Mouse (Mus musculus) midbrain, embryonic 10.5 days (tissue): Measurements from ENCODE around the gene Fnbp1l. TPM values are rescaled to one million over a fixed set of nuclear protein-coding genes. Genes with fewer than 3 reads are reported as not detected.
A peak's percentile ranks its signal among the peaks of the same experiment; 100 is the strongest.

Experiments used
- DNase-seq: peaks from one replicate; pipeline ENCODE4 v3.0.0-alpha.2; 2017; ENCODE audit warnings: low spot score
- H3K27ac ChIP-seq: fragments of 300-500 bp; sonication (generic); replicated peaks from 2 replicates; pipeline ENCODE4 v1.5.1; 2016; ENCODE audit warnings: mild to moderate bottlenecking
- H3K27me3 ChIP-seq: fragments of 300-500 bp; sonication (generic); 2 replicates; pipeline ENCODE4 v1.6.1; 2016; ENCODE audit warnings: low read depth, mild to moderate bottlenecking; ENCODE audit not compliant: poor library complexity, severe bottlenecking
- H3K36me3 ChIP-seq: fragments of 300-500 bp; sonication (generic); 2 replicates; pipeline ENCODE4 v1.6.1; 2016; ENCODE audit warnings: mild to moderate bottlenecking, moderate library complexity
- H3K4me1 ChIP-seq: fragments of 300-500 bp; sonication (generic); 2 replicates; pipeline ENCODE4 v1.6.1; 2016
- H3K4me3 ChIP-seq: fragments of 300-500 bp; sonication (generic); 2 replicates; pipeline ENCODE4 v1.5.1; 2016; ENCODE audit warnings: mild to moderate bottlenecking, moderate library complexity
- H3K9me3 ChIP-seq: fragments of 300-500 bp; sonication (generic); replicated peaks from 2 replicates; pipeline ENCODE4 v1.6.1; 2016; ENCODE audit warnings: mild to moderate bottlenecking
- WGBS: fragments of 180-500 bp; shearing (Covaris S2); methylation state at CpG from one replicate; pipeline ENCODE4 v1.1.7; 2016; 5-methylcytosine and 5-hydroxymethylcytosine counted together
- polyA plus RNA-seq: library from polyadenylated mRNA; unstranded; fragments of >200 nt; fragmentation: Nextera tagmentation; extraction: Ambion mirVana; gene quantifications from 2 replicates; pipeline ENCODE4 v1.2.1, GENCODE M21; 2016

Gene Fnbp1l
- polyA plus RNA-seq, 1 experiment from 2014 or later: 50.5 TPM

DNA sequence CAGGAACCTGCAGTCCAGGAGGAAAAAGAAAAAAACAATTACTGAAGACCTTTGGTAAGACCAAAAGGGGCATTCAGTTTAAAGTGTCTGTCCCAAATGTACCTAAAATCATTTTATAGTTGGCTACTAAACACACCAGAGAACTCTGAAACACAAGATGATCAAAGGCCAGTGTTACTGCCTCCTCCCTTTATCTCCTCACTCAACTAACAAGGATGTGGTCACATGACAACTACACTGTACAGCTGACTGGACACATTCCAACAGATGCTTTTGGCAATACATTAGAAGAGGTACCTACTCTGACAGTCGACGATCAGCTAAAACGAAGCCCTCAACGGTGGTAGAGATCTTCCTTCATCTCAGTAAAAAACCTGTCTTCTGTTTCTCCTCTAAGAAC lies 78.6 kb downstream of the Fnbp1l start:
- H3K4me3 ChIP-seq: no peak overlapping the region
- 96% methylated on average over 4 of the region's 4 CpGs for WGBS
- H3K27me3 ChIP-seq: no peaks in the 10 kb centered on the region
- DNase-seq: no peak
- H3K9me3 ChIP-seq: no peaks in the 10 kb centered on the region
- H3K4me1 ChIP-seq: no peaks in the 10 kb centered on the region
- H3K36me3 ChIP-seq: peaks cover 100% of the 10 kb centered on the region
- no peak overlapping the region for H3K27ac ChIP-seq

DNA sequence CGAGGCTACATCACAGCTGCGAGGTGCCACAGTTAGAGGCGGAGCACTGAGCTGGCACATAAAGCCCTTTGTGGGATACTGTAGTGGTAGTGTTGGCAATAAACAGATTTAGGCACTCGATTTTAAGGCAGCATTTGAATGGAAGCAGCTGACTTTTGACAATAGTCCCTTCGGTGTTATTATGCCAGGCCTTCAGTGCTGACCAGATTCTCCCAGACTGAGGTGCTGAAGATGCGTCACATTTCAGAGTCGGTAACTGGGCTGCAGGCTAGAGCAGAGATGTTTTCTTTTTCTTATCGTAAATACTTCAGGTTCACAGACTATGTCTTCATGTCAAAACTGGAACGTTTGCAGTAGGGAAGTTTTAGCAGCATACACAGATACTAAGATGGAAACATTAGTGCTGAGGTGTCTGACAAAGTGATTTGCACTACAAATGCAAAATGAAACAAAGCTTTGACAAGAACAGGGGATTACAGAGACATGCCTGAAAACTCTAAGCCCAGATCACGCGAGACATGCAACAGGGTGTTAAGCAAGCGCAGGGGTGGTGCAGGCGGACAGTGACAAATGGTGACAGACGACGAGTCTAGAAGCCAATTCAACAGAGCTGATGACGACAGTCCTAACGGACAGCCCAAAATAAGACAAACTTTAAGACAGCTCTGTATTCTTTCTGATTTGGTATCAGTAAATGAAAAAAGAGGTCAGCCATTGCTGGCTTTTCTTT lies 79.4 kb downstream of the Fnbp1l start:
- H3K27me3 ChIP-seq: no peaks in the 10 kb centered on the region
- 94% methylated on average over 17 of the region's 17 CpGs for WGBS
- H3K9me3 ChIP-seq: no peaks in the 10 kb centered on the region
- H3K36me3 ChIP-seq: peaks cover 94% of the 10 kb centered on the region
- H3K4me1 ChIP-seq: no peaks in the 10 kb centered on the region
- no peak overlapping the region for H3K4me3 ChIP-seq
- no peak overlapping the region for H3K27ac ChIP-seq
- DNase-seq: no peak

DNA sequence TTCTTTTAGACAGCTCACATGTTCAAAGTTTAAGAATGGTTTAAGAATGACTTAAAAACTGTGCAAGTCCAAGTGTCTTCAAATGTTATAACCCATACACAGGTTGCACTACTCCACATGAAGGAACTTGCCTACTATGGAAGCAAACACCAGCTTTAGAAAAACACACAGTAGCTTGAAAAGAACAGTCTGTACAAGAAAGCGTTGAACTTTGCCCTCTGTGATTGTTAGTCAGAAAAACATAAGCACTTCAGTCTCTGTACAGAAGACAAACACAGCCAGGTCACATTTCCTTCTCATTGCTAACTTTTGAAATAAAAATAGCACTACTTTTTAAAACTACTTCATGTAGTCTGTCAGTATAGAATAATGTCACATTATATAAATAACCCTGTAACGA lies 80.7 kb downstream of the Fnbp1l start:
- Histone ChIP-seq H3K27ac (no peak overlapping the region), H3K9me3 (no peaks in the 10 kb centered on the region), H3K4me1 (no peaks in the 10 kb centered on the region), H3K4me3 (no peak overlapping the region), H3K27me3 (no peaks in the 10 kb centered on the region), H3K36me3 (peaks cover 81% of the 10 kb centered on the region)
- DNase-seq: no peak
- WGBS: 94% methylated on average over 2 of the region's 2 CpGs

DNA sequence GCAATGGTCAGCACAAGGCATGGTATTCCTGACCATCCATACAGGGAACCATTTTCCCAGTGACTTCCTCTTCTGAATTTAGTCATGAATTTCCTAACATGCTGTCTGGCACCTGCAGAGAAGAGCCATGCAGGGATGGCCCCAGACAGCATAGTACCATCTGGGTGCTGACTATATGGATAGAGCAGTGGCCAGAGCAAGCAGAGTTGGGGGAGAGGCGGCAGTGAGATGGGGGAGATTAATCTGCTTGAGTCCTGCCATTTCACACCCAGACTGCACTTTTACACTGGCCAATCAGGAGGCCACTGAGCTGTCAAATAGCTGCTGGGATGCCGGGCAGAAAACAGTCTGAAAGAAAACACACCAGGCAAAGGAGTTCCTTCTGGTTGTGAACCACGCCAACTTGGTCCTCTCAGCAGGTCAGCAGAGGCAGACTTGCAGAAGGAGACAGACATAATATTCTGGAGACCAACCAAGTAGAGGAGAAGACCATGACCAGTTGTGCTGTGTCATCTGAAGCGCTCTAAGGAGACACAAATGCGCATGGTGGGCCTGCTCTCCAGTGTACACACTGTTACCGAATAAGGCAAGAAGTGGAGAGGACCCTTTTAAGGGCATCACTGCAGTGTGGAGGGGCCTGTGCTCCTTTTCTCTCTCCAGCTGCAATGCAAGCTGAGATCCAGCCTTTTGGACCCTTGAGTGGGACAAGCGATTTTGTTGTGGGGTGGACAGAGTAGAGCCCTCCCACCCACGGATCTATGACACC lies 83.4 kb downstream of the Fnbp1l start:
- 85% methylated on average over 8 of the region's 8 CpGs for whole genome bisulfite sequencing
- no peak for DNase-seq
- H3K4me1 ChIP-seq: no peaks in the 10 kb centered on the region
- no peaks in the 10 kb centered on the region for H3K9me3 ChIP-seq
- H3K27me3 ChIP-seq: no peaks in the 10 kb centered on the region
- no peak overlapping the region for H3K27ac ChIP-seq
- H3K4me3 ChIP-seq: no peak overlapping the region
- H3K36me3 ChIP-seq: peaks cover 61% of the 10 kb centered on the region

DNA sequence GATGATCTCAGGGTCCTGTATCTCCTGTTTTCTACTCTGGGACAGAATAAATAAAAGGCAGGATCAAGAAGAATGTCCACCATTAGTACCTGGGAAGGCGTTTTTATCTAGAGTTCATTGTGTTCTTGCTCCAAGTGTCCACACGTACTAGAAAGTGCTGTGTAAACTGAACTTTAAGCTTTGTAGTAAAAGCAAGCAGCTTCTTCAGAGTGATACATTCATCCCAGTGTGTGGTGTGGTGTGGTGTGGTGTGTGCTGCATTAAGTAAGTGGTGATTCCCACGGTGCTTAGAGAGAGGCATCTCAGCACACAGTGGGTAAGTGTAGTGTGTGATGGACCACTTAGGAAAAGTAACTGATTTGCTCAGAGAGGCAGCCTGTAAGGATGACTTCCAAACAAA lies 91.0 kb downstream of the Fnbp1l start:
- Histone ChIP-seq H3K4me3 (no peak overlapping the region), H3K9me3 (no peaks in the 10 kb centered on the region), H3K27me3 (no peaks in the 10 kb centered on the region), H3K36me3 (peaks cover 83% of the 10 kb centered on the region), H3K27ac (no peak overlapping the region), H3K4me1 (no peaks in the 10 kb centered on the region)
- 89% methylated on average over 3 of the region's 3 CpGs for WGBS
- DNase-seq: no peak

DNA sequence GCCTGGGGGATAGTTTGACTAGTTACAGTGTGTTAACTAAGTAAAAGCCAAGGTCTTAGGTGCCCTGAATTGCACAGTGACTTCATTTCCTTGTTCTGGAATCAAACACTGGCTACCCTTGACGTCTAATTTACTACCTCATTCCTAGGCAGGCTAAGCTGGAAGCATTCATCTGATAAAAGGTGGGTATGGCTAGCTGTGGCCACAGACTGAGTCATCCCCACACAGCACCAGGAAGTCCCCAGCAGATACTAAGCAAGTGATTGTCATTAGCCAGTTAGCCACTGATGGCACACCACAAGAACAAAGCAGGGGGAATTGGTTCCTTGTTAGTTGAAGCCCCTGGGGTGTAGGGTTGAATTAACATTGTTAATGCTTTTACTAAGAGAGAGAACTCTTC lies 98.2 kb downstream of the Fnbp1l start:
- DNase-seq: no peak
- Histone ChIP-seq H3K9me3 (no peaks in the 10 kb centered on the region), H3K4me3 (no peak overlapping the region), H3K27ac (no peak overlapping the region), H3K4me1 (peaks cover 16% of the 10 kb centered on the region), H3K27me3 (no peaks in the 10 kb centered on the region), H3K36me3 (peaks cover 81% of the 10 kb centered on the region)
- WGBS: 59% methylated on average over 1 of the region's 1 CpGs

DNA sequence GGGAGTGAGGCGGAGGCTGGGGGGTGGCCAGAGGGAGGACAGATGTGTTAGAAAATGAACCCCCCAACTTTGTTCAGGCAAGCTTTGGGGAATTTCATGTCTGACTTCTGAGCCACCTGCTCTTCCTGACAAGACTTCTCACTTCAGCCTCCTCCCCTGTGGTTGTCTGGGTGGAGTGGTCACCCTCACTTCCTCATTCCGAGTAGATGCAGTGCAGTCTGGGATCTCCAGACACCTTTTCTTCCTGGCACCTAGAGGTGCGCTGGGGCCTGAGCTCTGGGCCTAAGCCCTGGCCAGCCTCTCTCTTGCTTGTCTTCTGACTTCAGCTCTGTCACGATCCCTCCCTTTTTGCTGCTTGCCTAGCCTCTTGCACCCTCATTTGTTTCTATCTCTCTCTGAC lies 98.6 kb downstream of the Fnbp1l start:
- no peaks in the 10 kb centered on the region for H3K27me3 ChIP-seq
- H3K9me3 ChIP-seq: no peaks in the 10 kb centered on the region
- peaks cover 81% of the 10 kb centered on the region for H3K36me3 ChIP-seq
- H3K4me3 ChIP-seq: no peak overlapping the region
- DNase-seq: no peak
- WGBS: 88% methylated on average over 4 of the region's 4 CpGs
- H3K27ac ChIP-seq: no peak overlapping the region
- peaks cover 16% of the 10 kb centered on the region for H3K4me1 ChIP-seq

DNA sequence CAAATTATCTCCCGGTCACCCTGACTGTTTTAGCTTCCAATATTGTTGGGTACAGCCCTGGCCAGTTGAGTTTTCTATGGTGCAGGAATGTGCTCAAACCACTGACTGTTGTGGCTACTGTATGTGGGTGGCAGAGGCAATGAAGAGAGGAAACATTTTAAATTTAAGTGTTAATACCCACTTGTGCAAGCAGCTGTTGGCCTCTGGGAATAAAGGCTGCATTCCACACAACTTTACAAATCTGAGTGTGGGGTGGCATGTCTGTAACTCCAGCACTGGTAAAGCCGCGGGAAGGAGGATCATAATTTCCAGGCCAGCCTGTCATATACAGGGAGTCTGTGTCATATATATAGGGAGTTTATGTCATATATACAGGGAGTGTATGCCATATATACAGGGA lies 99.2 kb downstream of the Fnbp1l start:
- Histone ChIP-seq H3K27ac (no peak overlapping the region), H3K4me3 (no peak overlapping the region), H3K36me3 (peaks cover 81% of the 10 kb centered on the region), H3K27me3 (no peaks in the 10 kb centered on the region), H3K9me3 (no peaks in the 10 kb centered on the region), H3K4me1 (peaks cover 16% of the 10 kb centered on the region)
- no peak for DNase-seq
- WGBS: 90% methylated on average over 3 of the region's 3 CpGs

DNA sequence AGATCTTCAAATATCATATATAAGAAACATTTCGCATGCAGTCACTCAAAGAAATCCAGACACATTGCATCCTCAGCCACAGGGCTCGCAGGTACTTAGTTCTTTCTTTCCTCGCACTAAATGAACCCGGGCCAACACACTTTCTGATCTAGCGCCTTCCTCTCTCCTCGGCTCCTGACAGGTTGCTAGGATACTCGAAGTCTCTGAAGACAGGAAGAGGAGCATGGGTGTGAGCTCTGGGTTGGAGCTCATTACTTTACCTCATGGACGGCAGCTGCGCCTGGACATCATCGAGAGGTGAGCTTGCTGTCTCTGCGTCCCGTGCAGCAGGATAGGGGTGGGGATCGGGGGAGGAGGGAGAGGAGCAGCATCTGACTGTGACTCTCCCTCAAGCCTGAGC lies 100.4 kb downstream of the Fnbp1l start:
- Histone ChIP-seq H3K4me1 (peaks cover 16% of the 10 kb centered on the region), H3K9me3 (no peaks in the 10 kb centered on the region), H3K27ac (0 out of 2 replicates have a peak overlapping the region, but pooled peaks have one; percentile 10), H3K36me3 (peaks cover 73% of the 10 kb centered on the region), H3K4me3 (no peak overlapping the region), H3K27me3 (no peaks in the 10 kb centered on the region)
- WGBS: 69% methylated on average over 13 of the region's 13 CpGs
- no peak for DNase-seq

DNA sequence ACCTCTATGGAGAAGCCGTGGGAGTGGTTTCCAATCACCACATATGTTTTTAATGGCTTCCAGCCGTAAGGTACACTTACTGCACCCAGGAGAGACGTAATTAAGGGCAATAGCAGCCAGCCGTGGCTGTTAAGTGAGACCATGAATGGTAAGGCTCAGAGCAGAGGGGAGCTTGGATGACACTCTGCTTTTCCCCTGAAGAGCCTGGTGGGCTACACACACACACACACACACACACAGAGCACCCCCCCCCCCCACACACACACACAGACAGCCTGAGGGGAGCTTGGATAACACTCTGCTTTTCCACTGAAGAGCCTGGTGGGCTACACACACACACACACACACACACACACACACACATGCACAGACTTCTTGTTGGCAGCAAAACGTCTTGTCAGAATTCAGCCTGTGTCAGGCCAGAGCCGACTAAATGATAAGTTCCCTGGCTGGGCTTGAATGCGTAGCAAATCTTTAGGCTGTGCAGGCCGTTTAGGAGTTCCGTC lies 101.2 kb downstream of the Fnbp1l start:
- 75% methylated on average over 9 of the region's 9 CpGs for WGBS
- no peaks in the 10 kb centered on the region for H3K27me3 ChIP-seq
- 0 out of 2 replicates have a peak overlapping the region, but pooled peaks have one; percentile 1 for H3K27ac ChIP-seq
- H3K4me1 ChIP-seq: peaks cover 16% of the 10 kb centered on the region
- DNase-seq: no peak
- no peaks in the 10 kb centered on the region for H3K9me3 ChIP-seq
- H3K36me3 ChIP-seq: peaks cover 65% of the 10 kb centered on the region
- no peak overlapping the region for H3K4me3 ChIP-seq

DNA sequence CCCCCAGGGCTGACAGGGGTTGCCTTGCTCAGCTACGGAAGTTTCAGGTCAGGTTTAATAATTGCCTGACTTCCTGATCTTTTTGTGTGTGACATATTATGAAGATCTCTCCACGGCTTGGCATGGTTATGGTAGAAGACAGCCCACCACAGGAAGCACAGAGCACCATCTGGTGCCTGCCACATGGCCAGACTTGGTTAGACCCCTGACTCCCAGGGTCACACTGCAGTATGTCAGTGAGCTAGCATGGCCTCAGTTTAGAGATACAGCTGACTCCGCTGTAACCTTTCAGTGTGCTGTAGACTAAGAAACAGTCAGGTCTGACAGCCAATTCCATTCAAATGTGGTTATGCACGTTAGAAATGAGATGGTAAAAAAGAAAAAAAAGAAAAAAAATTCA lies 101.8 kb downstream of the Fnbp1l start:
- DNase-seq: no peak
- 74% methylated on average over 4 of the region's 4 CpGs for WGBS
- Histone ChIP-seq H3K9me3 (no peaks in the 10 kb centered on the region), H3K36me3 (peaks cover 65% of the 10 kb centered on the region), H3K4me1 (peaks cover 16% of the 10 kb centered on the region), H3K4me3 (no peak overlapping the region), H3K27ac (peak overlapping the region; percentile 3; the same call in 1 of the 2 replicates), H3K27me3 (no peaks in the 10 kb centered on the region)

DNA sequence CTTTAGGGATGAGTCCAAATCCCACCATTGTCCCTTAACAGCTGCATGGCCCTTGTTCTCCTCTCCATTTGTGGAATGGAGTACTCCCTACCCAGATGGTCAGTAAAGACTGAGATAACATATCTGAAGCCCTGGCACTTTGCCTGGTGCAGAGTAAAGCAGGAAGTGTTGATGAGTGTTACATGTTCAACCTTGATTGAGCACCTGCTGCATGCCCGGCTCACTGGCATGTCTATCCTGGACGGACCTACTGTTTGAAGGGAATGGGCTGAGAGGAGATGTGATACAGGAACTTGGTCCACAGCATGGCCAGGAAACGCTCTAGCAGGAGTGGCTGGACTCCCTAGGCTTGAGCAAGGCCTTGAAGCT lies 103.2 kb downstream of the Fnbp1l start:
- Histone ChIP-seq H3K36me3 (peaks cover 66% of the 10 kb centered on the region), H3K9me3 (no peaks in the 10 kb centered on the region), H3K27ac (0 out of 2 replicates have a peak overlapping the region, but pooled peaks have one; percentile 1), H3K27me3 (no peaks in the 10 kb centered on the region), H3K4me3 (no peak overlapping the region), H3K4me1 (peaks cover 16% of the 10 kb centered on the region)
- WGBS: 93% methylated on average over 3 of the region's 3 CpGs
- no peak for DNase-seq
